Mouse (Mus musculus): Measurements from ENCODE around the gene Nos2.
A peak's percentile ranks its signal among the peaks of the same experiment; 100 is the strongest.

Nos2 gene

GRCm38 (mm10) chr11:78920411-78920939 is at the start of gene Nos2:
TSS of gene Nos2 (plus strand) at chr11:78920787.
- DNase-seq: no peak

GRCm38 (mm10) chr11:78870891-78871290 is 49.7 kb upstream of the Nos2 start:
- no peak for DNase-seq

GRCm38 (mm10) chr11:78872782-78873181 is 47.8 kb upstream of the Nos2 start:
- DNase-seq: no peak

- DNase-seq: no peak
These were observed 40.9 kb upstream of the Nos2 start for GRCm38 (mm10) chr11:78879727-78880126.

- peak; percentile 7 for DNase-seq
These were observed 33.9 kb upstream of the Nos2 start for GRCm38 (mm10) chr11:78886693-78887092.

- peak; percentile 73 for DNase-seq
These were observed 33.2 kb upstream of the Nos2 start for GRCm38 (mm10) chr11:78887102-78887971.

- DNase-seq: peak; percentile 2
These were observed 31.4 kb upstream of the Nos2 start for GRCm38 (mm10) chr11:78889156-78889555.

- DNase-seq: no peak
These were observed 24.0 kb upstream of the Nos2 start for GRCm38 (mm10) chr11:78896357-78897123.

GRCm38 (mm10) chr11:78915473-78915872 is 5.1 kb upstream of the Nos2 start:
- no peak for DNase-seq

GRCm38 (mm10) chr11:78916410-78916809 is 4.2 kb upstream of the Nos2 start:
- no peak for DNase-seq

GRCm38 (mm10) chr11:78919745-78920144 is 842 bp upstream of the Nos2 start:
- no peak for DNase-seq

GRCm38 (mm10) chr11:78922678-78923407 is 2.3 kb downstream of the Nos2 start:
- DNase-seq: peak; percentile 26

- DNase-seq: no peak
These were observed 3.5 kb downstream of the Nos2 start for GRCm38 (mm10) chr11:78924111-78924510.

- DNase-seq: no peak
These were observed 4.3 kb downstream of the Nos2 start for GRCm38 (mm10) chr11:78924916-78925315.

GRCm38 (mm10) chr11:78929345-78929744 is 8.8 kb downstream of the Nos2 start:
- DNase-seq: peak; percentile 41

- no peak for DNase-seq
These were observed 13.7 kb downstream of the Nos2 start for GRCm38 (mm10) chr11:78934307-78934706.

- no peak for DNase-seq
These were observed 14.1 kb downstream of the Nos2 start for GRCm38 (mm10) chr11:78934727-78935126.

- DNase-seq: no peak
These were observed 14.6 kb downstream of the Nos2 start for GRCm38 (mm10) chr11:78935178-78935577.

- no peak for DNase-seq
These were observed 22.5 kb downstream of the Nos2 start for GRCm38 (mm10) chr11:78943083-78943482.

GRCm38 (mm10) chr11:78950365-78950764 is 29.8 kb downstream of the Nos2 start:
- DNase-seq: no peak

GRCm38 (mm10) chr11:78952467-78952866 is 31.9 kb downstream of the Nos2 start:
- DNase-seq: no peak

- DNase-seq: peak; percentile 57
These were observed 35.7 kb downstream of the Nos2 start for GRCm38 (mm10) chr11:78956260-78956659.

- DNase-seq: no peak
These were observed 38.8 kb downstream of the Nos2 start for GRCm38 (mm10) chr11:78959367-78959766.

Measured in kidney, adult 11 months (tissue).